Mouse (Mus musculus) ovary, postnatal 36 days (tissue): ENCODE data around the gene Cldn10.

Experiments used
- DNase-seq: peaks from one replicate; pipeline ENCODE4 v3.0.0; 2022; ENCODE audit warnings: low spot score, mixed read lengths

The Cldn10 gene

DNA sequence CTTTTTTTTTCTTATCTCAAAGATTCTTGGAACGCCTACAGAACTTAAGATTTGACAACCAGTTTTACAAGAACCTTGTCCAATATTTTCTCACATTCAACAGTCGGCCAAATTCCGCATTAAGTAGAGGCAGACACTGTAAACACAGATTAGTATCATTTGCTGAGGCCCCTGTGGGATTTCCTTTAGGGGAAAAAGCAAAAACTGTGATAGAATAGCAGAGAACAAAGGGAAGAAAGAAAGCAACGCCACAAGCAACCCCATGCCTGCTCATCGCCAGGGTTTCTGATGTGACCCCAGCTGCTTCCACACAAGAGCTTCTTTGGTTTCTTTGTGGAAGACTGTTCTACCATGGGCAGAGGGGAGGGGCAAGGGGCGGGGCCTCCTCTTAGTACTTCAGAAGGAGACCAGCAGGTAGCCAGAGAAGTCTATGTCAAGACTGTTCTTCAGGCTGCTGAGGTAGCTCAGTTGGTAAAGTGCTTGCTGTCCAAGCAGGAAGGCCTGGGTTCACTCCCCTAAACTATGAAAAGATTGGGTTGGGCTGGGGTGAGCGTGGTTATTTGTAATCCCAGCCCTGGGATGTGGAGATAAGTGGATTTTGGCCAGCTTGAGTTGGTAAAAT is 39.7 kb downstream of the Cldn10 start:
- no peak for DNase-seq

DNA sequence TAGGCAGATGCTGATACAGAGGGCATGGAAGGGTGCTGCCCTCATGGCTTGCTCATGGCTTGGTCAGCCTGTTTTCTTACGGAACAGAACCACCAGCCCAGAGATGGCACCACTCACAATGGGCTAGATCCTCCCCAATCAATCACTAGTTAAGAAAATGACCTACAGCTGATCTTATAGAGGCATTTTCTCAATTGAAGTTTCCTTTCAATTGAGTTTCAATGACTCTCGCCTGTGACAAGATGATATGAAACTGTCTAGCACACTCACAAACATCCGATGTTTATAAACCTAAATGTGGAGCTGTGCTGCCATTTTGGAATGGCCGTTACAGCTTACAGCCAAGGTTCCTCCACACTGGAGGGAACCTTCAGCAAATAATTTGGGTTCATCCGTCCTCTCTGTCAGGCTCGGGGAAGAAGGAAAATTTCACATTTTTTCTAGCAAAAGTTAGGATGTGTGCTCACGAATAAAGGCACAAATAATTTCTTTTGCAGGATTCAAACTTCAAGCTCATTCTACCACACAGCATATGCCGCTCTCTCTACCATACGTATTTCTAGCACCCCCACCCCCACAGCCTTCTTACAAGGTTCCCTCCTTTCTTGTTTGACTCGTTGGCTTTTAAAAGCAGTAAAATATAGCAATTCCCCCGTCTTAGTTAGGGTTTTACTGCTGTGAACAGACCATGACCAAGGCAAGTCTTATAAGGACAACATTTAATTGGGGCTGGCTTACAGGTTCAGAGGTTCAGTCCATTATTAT is 41.8 kb downstream of the Cldn10 start:
- DNase-seq: no peak

DNA sequence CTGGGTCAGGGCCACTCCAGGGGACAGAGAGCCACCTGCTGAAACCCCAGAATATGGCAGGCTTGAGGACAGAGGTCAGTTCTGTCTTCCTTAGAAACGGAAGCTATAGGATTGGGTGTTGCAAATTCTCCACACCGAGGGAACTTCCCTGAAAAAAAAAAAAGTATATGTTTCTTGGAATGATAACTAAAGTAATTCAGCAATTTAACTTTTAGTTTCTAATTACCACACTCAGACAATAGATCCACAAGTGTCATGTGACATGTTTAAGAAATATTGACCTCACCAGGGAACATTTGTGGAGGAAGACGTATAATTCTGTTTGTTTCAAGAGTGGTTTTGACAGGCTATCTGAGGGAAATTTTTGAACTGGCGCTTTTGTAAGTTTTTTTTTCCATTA is 43.9 kb downstream of the Cldn10 start:
- DNase-seq: no peak

DNA sequence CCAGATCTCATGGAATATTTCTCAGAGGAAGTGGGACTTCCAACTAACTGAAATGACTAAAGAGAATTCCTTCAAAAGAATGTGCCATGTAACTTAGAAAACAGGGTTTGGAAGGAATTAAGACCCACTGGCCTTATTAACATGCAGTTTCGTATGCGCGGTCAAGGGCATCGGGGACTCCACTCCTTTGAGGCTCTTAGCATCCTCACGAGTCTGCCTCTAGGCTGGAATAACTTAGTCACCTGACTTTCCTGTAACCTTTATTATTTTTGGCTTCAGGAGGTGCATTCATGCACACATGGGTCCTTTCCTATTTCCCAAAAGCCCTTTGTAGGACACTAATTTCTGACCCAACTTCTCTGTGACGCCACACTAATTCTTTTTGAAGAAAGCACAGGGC is 45.5 kb downstream of the Cldn10 start:
- no peak for DNase-seq

DNA sequence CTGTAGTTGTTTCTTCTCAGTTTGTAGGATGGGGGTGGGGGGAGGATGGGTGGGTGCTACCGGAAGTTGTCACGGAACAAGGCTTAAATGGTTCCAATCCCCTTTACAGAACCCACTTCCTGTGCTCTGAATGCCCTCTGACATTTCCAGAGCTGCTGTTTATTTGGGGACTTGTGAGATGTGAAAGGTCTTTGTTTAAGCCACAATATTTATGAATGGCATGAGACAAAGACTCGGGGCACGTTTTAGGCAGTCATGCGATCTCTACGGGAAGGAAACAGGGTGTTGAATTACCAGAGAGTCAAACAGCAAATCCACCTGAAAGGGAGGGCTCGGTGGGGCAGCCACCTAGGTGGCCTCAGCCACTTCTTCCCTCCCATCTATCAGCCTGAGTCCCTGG is 46.6 kb downstream of the Cldn10 start:
- DNase-seq: no peak

DNA sequence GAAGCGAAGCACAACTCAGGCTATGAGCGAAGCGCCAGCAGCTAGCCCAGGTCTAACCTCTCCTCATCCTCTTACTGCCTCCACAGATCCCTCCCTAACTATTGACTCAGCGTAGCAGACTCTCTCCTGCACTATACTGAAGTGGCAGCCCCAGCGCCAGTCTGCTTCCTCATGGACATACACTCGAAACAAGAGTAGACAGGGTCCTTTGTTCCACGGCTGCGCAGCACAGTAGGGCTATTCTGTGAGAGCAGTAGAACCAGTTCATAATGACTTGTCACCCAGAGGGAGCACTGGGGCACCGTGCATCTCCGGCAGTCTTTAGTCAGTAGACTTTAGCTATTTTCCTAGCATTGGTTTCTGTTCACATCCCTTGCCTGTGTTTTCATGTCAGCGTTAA is 48.4 kb downstream of the Cldn10 start:
- no peak for DNase-seq

DNA sequence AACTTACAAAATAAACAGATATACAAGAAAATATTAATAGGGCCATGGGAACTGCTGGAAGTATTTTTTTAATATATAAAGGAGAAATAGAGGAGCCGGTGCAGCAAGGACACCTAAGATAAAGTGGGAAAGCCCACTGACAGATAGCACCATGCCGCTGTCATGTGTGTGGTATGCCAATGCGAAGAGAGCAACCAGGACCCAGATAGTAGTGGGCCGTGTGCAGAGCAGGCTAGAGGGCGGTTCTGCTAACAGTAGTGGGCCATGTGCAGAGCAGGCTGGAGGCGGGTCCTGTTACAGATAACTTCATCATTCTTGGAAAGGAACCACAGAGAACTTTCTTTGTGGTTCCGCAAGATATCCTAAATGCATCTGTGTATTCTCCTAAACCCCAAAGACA is 49.0 kb downstream of the Cldn10 start:
- DNase-seq: no peak

DNA sequence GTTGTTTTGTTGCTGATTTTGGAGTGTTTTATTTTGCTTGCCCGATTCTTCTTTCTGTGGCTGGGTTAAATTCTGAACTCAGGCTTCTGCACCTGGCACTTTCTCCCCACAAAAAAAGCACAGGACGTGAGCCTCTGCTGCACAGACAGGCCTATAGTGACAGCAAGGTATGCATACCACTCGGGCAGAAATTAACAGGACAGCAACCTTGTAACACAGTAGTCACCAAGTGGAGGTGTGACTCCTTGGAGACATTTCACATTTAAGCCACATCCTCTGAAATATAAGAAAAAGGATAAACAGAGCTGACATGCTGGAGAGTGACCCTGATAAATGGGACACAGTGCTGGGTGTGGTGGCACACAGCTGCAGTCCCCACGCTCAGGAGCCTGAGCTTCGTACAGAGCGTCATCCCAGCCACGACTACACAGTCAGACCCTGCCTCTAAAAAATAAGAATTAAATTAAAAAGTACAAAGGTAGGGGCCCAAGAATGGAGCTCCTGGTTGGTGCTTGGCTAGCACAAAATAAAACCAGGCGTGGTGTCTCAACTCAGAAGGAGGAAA is 50.9 kb downstream of the Cldn10 start:
- no peak for DNase-seq

DNA sequence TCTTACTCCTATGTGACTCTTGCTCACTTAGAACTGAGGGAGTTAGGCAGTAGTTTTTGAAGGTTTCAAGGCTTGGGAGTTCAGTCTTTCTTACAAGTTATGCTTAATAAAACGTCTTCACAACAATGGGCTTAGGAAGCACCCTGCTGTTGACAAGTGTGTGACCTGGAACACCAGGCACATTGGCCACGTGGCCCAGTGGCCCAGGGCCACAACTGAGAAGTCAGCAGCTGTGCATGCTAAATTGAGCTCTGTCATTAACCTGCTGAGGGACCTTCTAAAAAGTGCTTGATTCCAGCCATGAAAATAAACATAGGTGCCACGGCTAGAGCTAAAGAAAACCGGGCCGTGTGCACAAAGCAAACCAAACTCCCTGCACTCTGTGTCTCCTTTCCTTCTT is 51.7 kb downstream of the Cldn10 start:
- DNase-seq: no peak

DNA sequence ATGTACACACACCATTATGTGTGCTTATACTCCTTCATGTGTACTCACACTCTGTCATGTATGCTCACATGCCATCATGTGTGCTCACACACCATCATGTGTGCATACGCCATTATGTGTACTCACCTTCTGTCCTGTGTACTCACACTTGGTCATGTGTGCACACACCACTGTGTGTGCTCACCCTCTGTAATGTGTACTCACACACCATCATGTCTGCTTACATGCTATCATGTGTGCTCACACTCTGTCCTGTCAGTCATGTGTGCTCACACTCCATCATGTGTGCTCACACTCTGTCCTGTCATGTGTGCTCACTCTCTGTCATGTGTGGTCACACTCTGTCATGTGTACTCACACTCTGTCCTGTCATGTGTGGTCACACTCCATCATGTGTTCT is 52.3 kb downstream of the Cldn10 start:
- no peak for DNase-seq

DNA sequence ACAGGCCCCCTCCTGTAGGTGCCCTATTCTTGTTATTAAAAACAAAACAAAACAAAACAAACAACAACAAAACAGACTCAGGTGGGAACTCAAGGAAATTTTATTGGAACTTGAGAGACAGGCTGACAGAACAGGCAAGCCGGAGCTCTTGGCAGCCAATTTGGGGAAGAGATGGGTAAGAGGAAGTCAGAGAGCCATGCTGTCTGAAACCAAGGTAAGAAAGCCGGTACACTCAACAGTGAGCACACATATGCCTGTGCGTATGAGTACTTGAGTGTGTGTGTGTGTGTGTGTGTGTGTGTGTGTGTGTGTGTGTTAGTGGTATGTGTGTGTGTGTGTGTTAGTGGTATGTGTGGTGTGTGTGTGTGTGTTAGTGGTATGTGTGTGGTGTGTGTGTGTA is 54.6 kb downstream of the Cldn10 start:
- no peak for DNase-seq

DNA sequence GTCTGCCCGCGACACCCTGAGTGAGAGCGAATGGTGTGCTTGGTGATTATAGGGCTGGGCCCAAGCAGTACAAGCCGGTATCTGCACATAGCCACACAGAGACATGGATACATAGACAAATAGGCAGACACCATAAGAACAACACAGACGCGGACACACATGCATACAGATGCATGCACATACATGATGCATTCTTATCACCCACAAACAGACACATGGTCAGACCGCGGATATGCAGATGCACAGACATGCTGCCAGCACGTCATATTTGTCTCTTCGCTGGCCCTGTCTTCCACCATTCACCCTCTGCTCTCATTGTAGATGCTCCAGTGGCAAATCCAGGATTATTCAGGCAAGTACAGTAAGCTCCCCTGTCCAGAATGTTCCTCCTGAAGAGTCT is 59.1 kb downstream of the Cldn10 start:
- no peak for DNase-seq

DNA sequence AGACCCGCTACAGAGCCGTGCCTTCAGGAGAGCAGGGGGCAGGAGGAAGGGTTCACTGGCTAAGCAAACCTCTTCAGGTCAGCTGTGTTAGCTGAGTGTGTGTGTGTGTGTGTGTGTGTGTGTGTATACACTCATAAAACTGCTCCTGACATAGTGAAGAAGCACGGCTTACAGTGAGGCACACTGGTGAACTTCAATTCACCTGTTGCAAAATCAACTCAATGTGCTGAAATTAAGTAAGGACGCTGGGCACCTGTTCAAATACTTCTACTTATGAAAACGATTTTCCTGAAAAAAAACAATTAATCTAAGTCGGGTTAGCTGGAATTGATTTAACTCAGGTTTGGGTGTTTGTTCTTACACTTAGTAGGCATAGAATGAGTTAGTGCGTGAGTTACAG is 60.5 kb downstream of the Cldn10 start:
- DNase-seq: no peak

DNA sequence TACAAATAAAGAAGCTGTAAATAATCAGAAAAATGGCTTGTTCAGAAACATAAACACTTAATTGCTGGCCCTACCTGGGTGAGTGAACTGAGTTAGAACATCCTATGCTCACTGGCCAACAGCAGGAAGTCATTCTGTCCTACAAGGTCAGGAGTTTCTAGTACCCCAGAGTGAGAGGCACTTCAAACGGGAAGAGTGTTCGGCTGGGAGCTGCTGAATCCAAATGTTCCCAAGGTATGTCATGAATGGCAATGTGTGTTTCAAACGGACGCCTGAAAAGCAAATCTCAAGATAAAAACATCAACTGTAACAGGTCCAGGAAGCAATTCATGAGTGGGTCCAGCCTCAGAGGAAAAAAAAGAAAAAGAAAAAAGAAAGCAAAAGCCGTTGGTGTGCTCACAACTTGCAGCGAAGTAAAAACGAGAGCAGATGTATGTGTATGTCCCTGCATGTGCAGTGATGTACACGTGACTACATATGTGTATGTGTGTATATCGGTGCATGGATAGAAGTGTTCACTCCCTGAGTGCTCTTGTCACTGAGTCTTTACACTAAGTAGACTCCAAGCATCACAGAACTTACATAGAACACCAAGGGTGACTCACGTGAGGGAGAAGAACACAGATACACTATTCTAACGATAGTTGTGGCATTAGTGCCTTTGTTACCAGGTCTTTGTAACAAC is 62.4 kb downstream of the Cldn10 start:
- DNase-seq: no peak

DNA sequence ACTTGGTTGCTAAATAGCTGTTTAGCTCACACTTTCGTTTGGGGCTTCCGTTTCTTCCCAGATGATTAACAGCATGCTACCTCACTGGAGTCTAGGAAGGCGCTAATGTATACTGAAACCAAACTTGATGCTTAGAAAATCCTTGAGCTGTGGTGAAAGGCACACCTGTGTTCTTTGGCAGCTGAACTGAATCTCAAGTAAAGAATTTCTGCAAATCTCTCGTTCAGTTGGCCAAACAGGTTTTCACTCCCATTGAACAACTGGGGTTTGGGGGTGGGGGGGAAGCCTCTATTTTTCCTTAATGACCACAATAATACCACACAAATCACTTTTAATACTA is 63.0 kb downstream of the Cldn10 start:
- DNase-seq: no peak

DNA sequence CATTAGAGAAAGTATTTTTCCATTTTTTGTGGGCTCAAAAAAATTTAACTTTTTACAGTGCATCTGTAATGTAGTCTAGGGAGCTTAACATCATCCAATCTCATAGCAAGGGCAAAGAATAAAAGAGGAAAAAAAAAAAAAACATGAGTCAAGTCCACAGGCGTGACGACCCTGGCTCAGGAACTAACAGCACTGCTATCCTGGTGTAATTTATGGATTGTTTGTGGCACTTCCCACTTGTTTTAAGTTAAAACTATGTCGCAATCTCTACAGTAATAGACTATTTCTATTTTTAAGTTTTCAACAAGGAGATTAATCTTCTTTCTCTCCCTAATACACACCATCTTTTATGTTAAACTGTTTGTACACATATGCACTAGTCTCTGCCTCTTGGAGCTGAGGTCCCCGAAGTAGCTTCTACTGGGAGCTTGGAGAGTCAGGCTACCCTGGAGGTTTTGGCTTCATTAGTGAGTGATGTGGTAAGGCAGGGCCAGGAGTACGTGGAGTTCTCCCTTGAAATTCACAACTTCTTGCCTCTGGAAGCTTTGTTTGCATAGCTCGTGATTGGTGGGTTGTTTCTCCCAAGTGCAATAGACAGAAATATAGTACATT is 63.9 kb downstream of the Cldn10 start:
- no peak for DNase-seq

DNA sequence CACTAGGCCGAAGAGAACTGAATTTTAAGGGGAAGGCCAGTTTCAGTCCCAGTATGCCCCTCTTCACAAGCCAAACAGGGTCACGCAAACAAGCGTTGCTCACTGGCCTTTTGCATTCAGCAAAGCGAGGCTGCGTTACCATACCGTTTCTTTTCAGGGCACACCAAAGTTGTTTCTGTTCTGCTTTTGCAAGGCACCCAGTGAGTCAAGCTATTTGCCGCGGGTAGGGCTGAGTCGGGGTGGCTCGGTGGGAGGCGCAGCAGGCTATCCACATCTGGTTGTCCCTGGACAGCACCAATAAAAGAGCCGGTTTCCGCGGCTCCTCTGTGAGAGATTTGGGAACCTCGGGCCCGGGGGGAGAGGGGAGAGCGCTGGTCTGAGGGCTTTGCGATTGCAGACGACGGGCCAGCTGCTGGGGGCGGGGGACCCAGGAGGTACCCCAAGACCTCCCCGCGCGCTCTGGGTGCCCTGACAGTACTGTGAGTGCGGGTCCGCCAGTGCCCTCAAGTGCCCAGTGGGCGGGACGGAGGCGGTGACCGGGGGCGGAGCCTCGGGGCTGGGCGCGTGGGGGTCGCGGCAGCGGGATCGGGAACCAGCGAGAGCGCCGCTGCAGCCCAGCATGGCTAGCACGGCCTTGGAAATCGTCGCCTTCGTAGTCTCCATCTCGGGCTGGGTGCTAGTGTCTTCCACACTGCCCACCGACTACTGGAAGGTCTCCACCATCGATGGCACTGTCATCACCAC is 66.8 kb downstream of the Cldn10 start:
- DNase-seq: peak; percentile 68

DNA sequence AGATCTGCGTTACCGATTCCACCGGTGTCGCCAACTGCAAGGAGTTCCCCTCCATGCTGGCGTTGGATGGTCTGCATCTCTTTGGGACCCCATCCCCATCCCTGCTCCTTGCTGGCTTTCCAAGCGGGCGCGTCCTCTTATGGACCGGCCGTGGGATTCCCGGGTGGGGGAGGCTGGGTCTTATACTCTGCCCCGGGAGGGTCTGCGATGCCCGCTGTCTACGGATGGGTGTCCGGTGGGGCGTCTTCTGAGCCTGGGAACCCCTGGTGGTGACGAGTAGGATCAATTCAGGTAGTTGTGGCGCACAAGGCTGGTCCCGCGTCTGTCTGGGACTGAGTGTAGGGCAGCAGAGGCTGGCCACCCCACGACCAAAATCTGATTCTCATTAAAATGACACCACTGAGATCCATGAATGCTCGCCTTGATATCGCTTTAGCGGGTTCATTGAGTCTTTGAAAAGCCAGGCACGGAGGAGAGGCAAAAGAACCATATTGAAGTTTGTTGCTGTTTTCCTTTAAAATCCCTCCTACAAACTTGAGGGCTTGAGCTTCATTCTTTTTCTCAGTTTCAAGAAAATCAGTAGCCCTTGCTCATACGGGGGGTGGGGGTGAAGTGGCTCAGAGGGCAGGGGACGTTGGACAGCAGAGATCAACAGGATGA is 67.6 kb downstream of the Cldn10 start:
- no peak for DNase-seq

DNA sequence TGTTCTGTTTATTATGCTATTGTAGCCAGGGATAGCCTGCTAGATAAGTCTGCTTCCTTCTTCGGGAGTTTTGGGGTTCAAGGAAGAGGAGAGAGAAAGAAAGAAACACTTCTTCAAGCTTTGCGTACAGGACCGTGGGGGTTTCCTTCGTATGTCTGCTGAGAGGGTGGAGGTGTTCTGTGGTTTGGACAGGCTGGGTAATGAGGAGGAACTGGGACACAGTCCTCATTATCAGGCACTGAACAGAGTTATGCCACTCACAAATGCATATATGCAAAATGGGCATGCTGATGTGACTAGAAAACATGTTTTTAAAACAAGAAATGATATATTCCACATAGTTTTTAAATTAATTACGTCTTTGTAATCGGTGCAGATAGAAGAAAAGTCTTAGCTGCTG is 68.9 kb downstream of the Cldn10 start:
- no peak for DNase-seq

DNA sequence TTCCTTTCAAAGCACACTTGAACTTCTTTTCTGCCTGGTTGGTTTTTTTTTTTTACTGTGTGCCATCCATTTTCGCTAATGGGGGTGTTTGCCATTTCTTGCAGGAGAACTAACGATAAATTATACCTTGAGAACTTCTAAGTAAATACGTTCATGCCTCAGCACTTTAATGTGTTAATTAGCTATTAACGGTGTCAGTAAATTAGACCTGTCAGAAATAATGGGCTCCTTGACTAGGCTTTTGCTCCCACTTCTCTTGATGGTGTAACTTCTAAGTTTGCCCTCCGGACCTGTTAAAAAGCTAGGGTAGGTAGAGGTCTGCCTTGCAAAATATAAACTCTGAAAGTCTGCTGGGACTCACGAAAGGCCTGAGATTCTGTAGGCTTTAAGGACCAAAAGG is 70.6 kb downstream of the Cldn10 start:
- no peak for DNase-seq

DNA sequence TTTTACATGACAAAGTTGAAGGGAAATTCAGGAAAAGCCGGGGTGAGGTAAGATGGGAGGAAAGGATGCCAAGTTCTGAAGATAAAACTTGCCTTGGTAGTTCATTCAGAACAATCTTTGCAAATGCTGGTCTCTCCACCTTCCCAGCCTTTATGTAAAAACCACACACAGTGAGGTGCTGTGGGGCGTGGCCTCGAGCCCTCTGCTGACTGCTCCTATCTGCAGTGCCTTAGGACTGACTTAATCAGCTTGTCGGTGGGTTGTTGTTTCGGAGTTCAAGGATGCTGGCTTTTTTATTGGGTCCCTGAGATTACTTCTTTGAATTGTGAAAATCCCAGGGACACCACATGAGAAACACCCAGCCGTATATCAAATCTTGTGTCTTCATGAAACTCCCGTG is 74.5 kb downstream of the Cldn10 start:
- no peak for DNase-seq

DNA sequence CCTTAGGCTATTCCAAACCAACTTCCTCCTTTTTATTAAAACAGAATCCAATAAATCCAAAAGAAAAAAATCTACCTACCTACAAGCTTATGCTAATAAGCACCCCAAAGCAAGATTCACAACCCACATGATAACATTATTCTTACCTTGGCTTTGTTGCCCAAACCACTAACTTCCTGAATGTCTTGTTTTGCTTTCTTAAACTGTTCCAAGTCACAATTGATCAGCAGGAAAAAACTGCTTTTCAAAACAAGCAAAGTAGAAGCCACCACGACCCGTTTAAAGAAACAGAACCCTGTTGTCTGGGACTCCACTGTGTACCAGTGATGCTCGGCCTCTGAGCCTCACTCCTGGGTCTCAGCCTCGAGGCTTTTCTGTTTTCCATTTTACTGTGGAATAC is 77.2 kb downstream of the Cldn10 start:
- DNase-seq: no peak
